Mouse (Mus musculus) heart, adult 2 months (tissue): ENCODE measurements around the gene Hhipl1. TPM values are rescaled to one million over a fixed set of nuclear protein-coding genes. Genes with fewer than 3 reads are reported as not detected.

Experiments used
- DNase-seq, 2 experiments: peaks; one replicate each; pipeline ENCODE4 v3.0.0; 2021
- H3K27ac ChIP-seq: fragments of 200-600 bp; 2 replicates; pipeline ENCODE4 v1.8.1; 2022
- H3K27me3 ChIP-seq: fragments of 200-500 bp; 2 replicates; pipeline ENCODE4 v1.6.1; 2012; ENCODE audit warnings: mild to moderate bottlenecking, low read length, inconsistent platforms, mixed read lengths; ENCODE audit not compliant: control insufficient read depth, insufficient read depth
- H3K36me3 ChIP-seq: fragments of 200-500 bp; 2 replicates; pipeline ENCODE4 v1.6.1; 2012; ENCODE audit warnings: low read length, inconsistent platforms; ENCODE audit not compliant: control insufficient read depth, insufficient read depth
- H3K4me1 ChIP-seq: fragments of 200-500 bp; 2 replicates; pipeline ENCODE4 v1.6.1; 2011; ENCODE audit warnings: low read length; ENCODE audit not compliant: control insufficient read depth, insufficient read depth
- H3K4me3 ChIP-seq: fragments of 200-600 bp; 2 replicates; pipeline ENCODE4 v1.8.1; 2022
- H3K79me2 ChIP-seq: fragments of 200-500 bp; replicated peaks from 2 replicates; pipeline ENCODE4 v1.6.1; 2012; ENCODE audit warnings: mild to moderate bottlenecking, inconsistent platforms, low read length, moderate library complexity, mixed read lengths; ENCODE audit not compliant: control insufficient read depth, insufficient read depth
- H3K9ac ChIP-seq: fragments of 200-500 bp; 2 replicates; pipeline ENCODE4 v1.6.1; 2012; ENCODE audit warnings: low read depth, mild to moderate bottlenecking, control low read depth, inconsistent platforms, low read length, mixed read lengths
- CTCF ChIP-seq: fragments of 200-600 bp; IDR thresholded peaks from 2 replicates; pipeline ENCODE4 v1.8.1; 2022; ENCODE audit warnings: antibody characterized with exemption, mild to moderate bottlenecking, moderate library complexity
- EP300 ChIP-seq: fragments of 200-500 bp; IDR thresholded peaks from 2 replicates; pipeline ENCODE4 v1.6.1; 2011; ENCODE audit warnings: low read depth, low read length, control low read depth; ENCODE audit not compliant: insufficient read depth
- POLR2A ChIP-seq: fragments of 200-500 bp; IDR thresholded peaks from 2 replicates; pipeline ENCODE4 v1.6.1; 2011; ENCODE audit warnings: mild to moderate bottlenecking, low read depth, low read length, control low read depth; ENCODE audit not compliant: insufficient read depth
- WGBS: fragments of 180-500 bp; shearing (Covaris S2); methylation state at CpG from one replicate; pipeline ENCODE4 v1.1.7; 2018; 5-methylcytosine and 5-hydroxymethylcytosine counted together
- intact Hi-C: fragments of 180-260 bp; cut with DNase I; formaldehyde crosslinking; loops from one replicate; pipeline ENCODE4 v1.15.1; 2025
- polyA plus RNA-seq: library from polyadenylated mRNA; depleted of rRNA; stranded (reverse); fragments of >200 nt; gene quantifications from 2 replicates; pipeline ENCODE4 v1.2.3, GENCODE M21; 2012; rRNA removed
- total RNA-seq, 2 experiments: library from RNA; stranded (reverse); gene quantifications; 2 replicates each; pipeline ENCODE4 v1.2.3; 2021

The Hhipl1 gene
- total and polyA plus RNA-seq, 3 experiments: 1.2 to 1.8 (median 1.5) TPM

GRCm38 (mm10) chr12:108373611-108374010 is 67.5 kb downstream of the Hhipl1 start:
- TF ChIP-seq EP300 (no peak), POLR2A (no peak), CTCF (no peak)
- peaks cover 23% of the 10 kb centered on the region for H3K4me1 ChIP-seq
- WGBS: 67% methylated on average over 9 of the region's 9 CpGs
- peaks cover 2% of the 10 kb centered on the region; the same call in 1 of the 2 replicates for H3K79me2 ChIP-seq
- no peaks in the 10 kb centered on the region; the same call in 1 of the 2 replicates for H3K36me3 ChIP-seq
- DNase-seq: no peak
- H3K27ac ChIP-seq: peak overlapping the region; percentile 98; the same call in 1 of the 2 replicates
- intact Hi-C loops: loop anchor here (5.0 kb wide), 1 partner anchor 184 kb away; no protein-coding TSS in a partner anchor
- H3K4me3 ChIP-seq: no peak overlapping the region
- H3K9ac ChIP-seq: no peak overlapping the region
- no peaks in the 10 kb centered on the region for H3K27me3 ChIP-seq

GRCm38 (mm10) chr12:108374689-108375088 is 68.6 kb downstream of the Hhipl1 start:
- Histone ChIP-seq H3K79me2 (peaks cover 2% of the 10 kb centered on the region; the same call in 1 of the 2 replicates), H3K9ac (no peak overlapping the region), H3K4me3 (no peak overlapping the region), H3K4me1 (peaks cover 22% of the 10 kb centered on the region), H3K27ac (peak overlapping the region; percentile 98), H3K36me3 (no peaks in the 10 kb centered on the region; the same call in 1 of the 2 replicates), H3K27me3 (no peaks in the 10 kb centered on the region)
- intact Hi-C loops: loop anchor here (5.0 kb wide), 1 partner anchor 183 kb away; no protein-coding TSS in a partner anchor
- TF ChIP-seq EP300 (no peak), POLR2A (no peak), CTCF (no peak)
- no peak for DNase-seq
- WGBS: 53% methylated on average over 8 of the region's 8 CpGs

GRCm38 (mm10) chr12:108378379-108379133 is 72.5 kb downstream of the Hhipl1 start:
- intact Hi-C loops: no loop called here
- TF ChIP-seq EP300 (no peak), CTCF (no peak), POLR2A (no peak)
- H3K27ac ChIP-seq: no peak overlapping the region
- H3K4me3 ChIP-seq: no peak overlapping the region
- no peaks in the 10 kb centered on the region for H3K27me3 ChIP-seq
- no peaks in the 10 kb centered on the region; the same call in 1 of the 2 replicates for H3K36me3 ChIP-seq
- WGBS: 82% methylated on average over 13 of the region's 13 CpGs
- no peak for DNase-seq
- H3K4me1 ChIP-seq: peaks cover 8% of the 10 kb centered on the region
- H3K79me2 ChIP-seq: peaks cover 2% of the 10 kb centered on the region; the same call in 1 of the 2 replicates
- H3K9ac ChIP-seq: no peak overlapping the region

Other genes starting within 250 kb of the Hhipl1 start
- 10 to 100 TPM; 84.6 to 99.8 TPM for gene Setd3, start 127.0 kb upstream of the Hhipl1 start, total RNA-seq
- 25.0 and 46.8 TPM in 2 replicates for gene Setd3, start 127.0 kb upstream of the Hhipl1 start, polyA plus RNA-seq
- 10 to 100 TPM; 28.9 to 31.9 TPM for gene Ccnk, start 126.7 kb upstream of the Hhipl1 start, total RNA-seq
- 14.8 and 20.6 TPM in 2 replicates for gene Ccnk, start 126.7 kb upstream of the Hhipl1 start, polyA plus RNA-seq
- 10 to 100 TPM; 39.2 to 43.9 TPM for gene Ccdc85c, start 30.8 kb upstream of the Hhipl1 start, total RNA-seq
- gene Ccdc85c, start 30.8 kb upstream of the Hhipl1 start, polyA plus RNA-seq: 27.1 and 29.3 TPM in 2 replicates
- gene Cyp46a1, start 28.1 kb downstream of the Hhipl1 start, total RNA-seq: under 1 TPM; 0.41 to 0.47 TPM
- gene Cyp46a1, start 28.1 kb downstream of the Hhipl1 start, polyA plus RNA-seq: 1.3 and 1.8 TPM in 2 replicates
- gene Eml1, start 64.7 kb downstream of the Hhipl1 start, total RNA-seq: 10 to 100 TPM; 73.5 to 84.7 TPM
- 68.7 and 112 TPM in 2 replicates for gene Eml1, start 64.7 kb downstream of the Hhipl1 start, polyA plus RNA-seq
- gene Evl, start 248.4 kb downstream of the Hhipl1 start, total RNA-seq: 10 to 100 TPM; 36.4 to 40.6 TPM
- gene Evl, start 248.4 kb downstream of the Hhipl1 start, polyA plus RNA-seq: 34.8 and 44.0 TPM in 2 replicates